ENCODE assay signal across 15 mouse cellular contexts in genomic region chr13:63693636-63694035, GRCm38 (mm10).
"Had no signal": no experiment of that assay in that cellular context is flagged by ENCODE, and none has a peak within 500 bp of the region (broad histone marks: within the 10 kb centered on the region; RNA-seq: fewer than 3 reads in every experiment).

No protein-coding gene starts in this region.

- H3K4me3 ChIP-seq: layer of hippocampus, adult 2 months; limb, embryonic 13.5 days; midbrain, embryonic 12.5 days; neural tube, embryonic 13.5 days had no signal

- H3K9ac ChIP-seq: limb, embryonic 13.5 days; liver, embryonic 14.5 days; midbrain, embryonic 12.5 days; neural tube, embryonic 13.5 days had no signal

- H3K4me2 ChIP-seq: limb, embryonic 13.5 days; midbrain, embryonic 12.5 days; neural tube, embryonic 13.5 days had no signal

- H3K27me3 ChIP-seq: limb, embryonic 13.5 days; midbrain, embryonic 12.5 days; neural tube, embryonic 13.5 days had no signal

- H3K9me3 ChIP-seq: limb, embryonic 13.5 days; midbrain, embryonic 12.5 days; neural tube, embryonic 13.5 days had no signal

- DNase-seq: kidney, postnatal 10 days; kidney, postnatal 4 days; lung, adult 2 months; lung, postnatal 14 days; retina, postnatal 1 day; right cerebral cortex, postnatal 4 days; spleen, adult 18-20 months; thymus, adult 18-20 months; thymus, postnatal 14 days had no signal

- ATAC-seq: midbrain, embryonic 16.5 days had no signal

- H3K27ac ChIP-seq: layer of hippocampus, adult 2 months; limb, embryonic 13.5 days; liver, embryonic 14.5 days; midbrain, embryonic 12.5 days; neural tube, embryonic 13.5 days had no signal

- H3K36me3 ChIP-seq: limb, embryonic 13.5 days; midbrain, embryonic 12.5 days; neural tube, embryonic 13.5 days had no signal

- H3K4me1 ChIP-seq: limb, embryonic 13.5 days had no signal
